In the genomic region with DNA sequence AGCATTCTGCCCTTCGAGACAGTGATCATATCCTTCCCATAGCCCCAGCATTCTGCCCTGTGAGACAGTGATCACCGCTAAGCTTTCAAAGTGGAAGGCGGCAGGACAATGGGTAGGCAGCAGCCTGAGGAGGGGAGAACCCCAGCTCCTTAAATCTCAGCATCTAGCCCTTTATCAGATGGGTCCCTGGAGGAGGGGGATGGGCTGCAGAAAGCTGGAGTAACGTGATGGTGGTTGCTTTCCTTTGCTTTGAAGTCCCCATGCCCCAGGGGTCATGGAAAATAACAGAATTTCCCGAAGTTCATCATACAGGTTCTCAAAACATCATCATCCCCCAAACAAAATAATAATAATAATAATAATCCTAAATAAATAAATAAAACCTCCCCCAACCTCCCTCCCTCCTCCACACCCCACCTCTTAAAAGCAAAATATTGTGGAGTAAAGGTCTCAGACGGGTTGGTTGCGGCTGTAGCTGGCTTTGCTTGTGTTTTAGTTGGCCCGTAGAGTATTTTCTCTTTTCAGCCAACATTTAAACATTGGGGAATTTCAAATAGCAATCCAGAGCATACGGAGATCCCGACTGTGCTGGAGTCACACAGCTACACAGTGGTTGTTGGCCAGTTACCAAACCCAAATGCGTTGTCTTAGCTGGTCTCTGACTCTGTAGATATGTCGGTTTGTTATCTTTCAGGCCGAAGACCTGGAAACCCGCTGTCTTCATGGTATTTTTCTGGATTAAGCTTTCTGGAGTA, we compare ENCODE assay signal across 12 mouse cellular contexts.
A peak's percentile ranks its signal among the peaks of the same experiment; 100 is the strongest.
DNase-seq lines count a peak whose midpoint lies in the region; ATAC-seq and TF ChIP-seq lines count a peak whose summit lies in the region.
"Had no signal": no experiment of that assay in that cellular context is flagged by ENCODE, and none has a peak within 500 bp of the region (broad histone marks: within the 10 kb centered on the region; RNA-seq: fewer than 3 reads in every experiment).

No protein-coding gene starts in this region.

- no peaks in the 10 kb centered on the region for H3K4me1 ChIP-seq in heart, embryonic 10.5 days
- no peaks in the 10 kb centered on the region for H3K4me1 ChIP-seq in embryonic facial prominence, embryonic 15.5 days
- H3K4me1 ChIP-seq: forebrain, embryonic 10.5 days had no signal

- TF ChIP-seq CTCF in left cerebral cortex, adult 2 months (IDR thresholded peaks at IDR 0.05), result no peak

- peak; percentile 55; the same call in 1 of the 2 replicates for ATAC-seq in embryonic facial prominence, embryonic 15.5 days (ENCODE audit: insufficient number of reproducible peaks, low FRiP score, low TSS enrichment, low read depth)
- no peak for ATAC-seq in megakaryocyte, adult 5-6 weeks (ENCODE audit: poor library complexity, severe bottlenecking)
- ATAC-seq: intestine, postnatal 0 days had no signal

- H3K9ac ChIP-seq in embryonic facial prominence, embryonic 15.5 days, result no peak overlapping the region

- H3K4me3 ChIP-seq in heart, embryonic 10.5 days, result no peak overlapping the region
- H3K4me3 ChIP-seq in embryonic facial prominence, embryonic 15.5 days (replicated peaks), result no peak overlapping the region
- H3K4me3 ChIP-seq in left cerebral cortex, adult 2 months, result no peak overlapping the region
- H3K4me3 ChIP-seq: forebrain, embryonic 10.5 days had no signal

- no peak overlapping the region for H3K4me2 ChIP-seq in embryonic facial prominence, embryonic 15.5 days (replicated peaks)

- H3K36me3 ChIP-seq in heart, embryonic 10.5 days, result no peaks in the 10 kb centered on the region
- no peaks in the 10 kb centered on the region for H3K36me3 ChIP-seq in embryonic facial prominence, embryonic 15.5 days
- H3K36me3 ChIP-seq: forebrain, embryonic 10.5 days had no signal

- WGBS in heart, embryonic 10.5 days, result 67% methylated on average over 14 of the region's 14 CpGs
- 65% methylated on average over 14 of the region's 14 CpGs for WGBS in embryonic facial prominence, embryonic 15.5 days

- H3K27me3 ChIP-seq in heart, embryonic 10.5 days (ENCODE audit: insufficient read depth, poor library complexity, severe bottlenecking), result 0 out of 2 replicates have a peak, but pooled peaks cover 4% of the 10 kb centered on the region
- H3K27me3 ChIP-seq in embryonic facial prominence, embryonic 15.5 days, result no peaks in the 10 kb centered on the region

- intact Hi-C loops in left cerebral cortex, adult 2 months (cut with DNase I), result no loop called here

- no peak overlapping the region for H3K27ac ChIP-seq in heart, embryonic 10.5 days
- no peak overlapping the region for H3K27ac ChIP-seq in embryonic facial prominence, embryonic 15.5 days (replicated peaks)
- no peak overlapping the region for H3K27ac ChIP-seq in left cerebral cortex, adult 2 months
- H3K27ac ChIP-seq: forebrain, embryonic 10.5 days; macrophage had no signal

- peak; percentile 53 for DNase-seq in heart, adult 8-10 months (ENCODE audit: low spot score)
- DNase-seq in heart, embryonic 10.5 days (ENCODE audit: low spot score), result no peak
- peak; percentile 39 for DNase-seq in heart, postnatal 4 days
- peak; percentile 28 for DNase-seq in lung, postnatal 14 days
- DNase-seq in left cerebral cortex, adult 2 months (ENCODE audit: extremely low spot score in 1 of 2, low spot score in 2 of 2), result no peak
- DNase-seq: cerebellum, adult 11-12 months; retina, postnatal 1 day had no signal

- H3K9me3 ChIP-seq in heart, embryonic 10.5 days, result no peaks in the 10 kb centered on the region
- no peaks in the 10 kb centered on the region for H3K9me3 ChIP-seq in embryonic facial prominence, embryonic 15.5 days (replicated peaks)
- H3K9me3 ChIP-seq: forebrain, embryonic 10.5 days had no signal

Comparison
In these comparisons a context has a peak if more than half of its experiments do, and no peak if none do; other contexts are left out.
1. DNase-seq: peak in heart, adult 8-10 months (single experiment), heart, postnatal 4 days (single experiment) and lung, postnatal 14 days (single experiment); none in heart, embryonic 10.5 days (single experiment) and left cerebral cortex, adult 2 months (0 of 2).